Mouse (Mus musculus) liver, embryonic 14.5 days (tissue): ENCODE data around the gene Nceh1. TPM values are rescaled to one million over a fixed set of nuclear protein-coding genes. Genes with fewer than 3 reads are reported as not detected.

ENCODE experiments used
- ATAC-seq: fragments of 200-750 bp; cut with Nextera tagmentation; 2 replicates; pipeline ENCODE4 v1.8.0; 2017; ENCODE audit warnings: moderate number of reproducible peaks, mild to moderate bottlenecking, moderate library complexity; ENCODE audit not compliant: insufficient read depth
- DNase-seq, 3 experiments: peaks; one replicate each; pipeline ENCODE4 v3.0.0-alpha.2; 2012 to 2013; ENCODE audit warnings: low read depth in 3 of 3, low spot score in 3 of 3
- H3K27ac ChIP-seq: fragments of 300-500 bp; sonication (generic); 2 replicates; pipeline ENCODE4 v1.5.1; 2014; ENCODE audit warnings: moderate library complexity, mild to moderate bottlenecking, control low read depth, inconsistent platforms
- H3K27me3 ChIP-seq: fragments of 300-500 bp; sonication (generic); 2 replicates; pipeline ENCODE4 v1.6.1; 2014; ENCODE audit warnings: mild to moderate bottlenecking, low read length, moderate library complexity; ENCODE audit not compliant: control insufficient read depth, insufficient read depth
- H3K36me3 ChIP-seq: fragments of 300-500 bp; sonication (generic); replicated peaks from 2 replicates; pipeline ENCODE4 v1.6.1; 2014; ENCODE audit warnings: low read depth; ENCODE audit not compliant: control insufficient read depth, insufficient read depth
- H3K4me1 ChIP-seq, 2 experiments: fragments of 200-500 bp in 1 of 2; fragments of 300-500 bp in 1 of 2; sonication (generic) in 1 of 2; replicated peaks; 2 replicates each; pipeline ENCODE4 v1.6.1; 2012 to 2014; ENCODE audit warnings: antibody characterized with exemption in 1 of 2, inconsistent platforms in 1 of 2, low read length in 1 of 2; ENCODE audit not compliant: control insufficient read depth in 2 of 2, insufficient read depth in 2 of 2
- H3K4me2 ChIP-seq: fragments of 300-500 bp; sonication (generic); 2 replicates; pipeline ENCODE4 v1.6.1; 2014; ENCODE audit warnings: low read depth, mild to moderate bottlenecking, control low read depth, moderate library complexity
- H3K4me3 ChIP-seq, 2 experiments: fragments of 200-500 bp in 1 of 2; fragments of 300-500 bp in 1 of 2; sonication (generic) in 1 of 2; 2 replicates each; pipeline ENCODE4 v1.5.1; 2012 to 2014; ENCODE audit warnings: low read depth in 2 of 2, low read length in 2 of 2, mild to moderate bottlenecking in 2 of 2, control low read depth in 1 of 2, inconsistent platforms in 1 of 2, moderate library complexity in 1 of 2; ENCODE audit not compliant: insufficient read depth in 1 of 2
- H3K9ac ChIP-seq: fragments of 300-500 bp; sonication (generic); replicated peaks from 2 replicates; pipeline ENCODE4 v1.6.1; 2014; ENCODE audit warnings: mild to moderate bottlenecking, control low read depth, moderate library complexity
- H3K9me3 ChIP-seq: fragments of 300-500 bp; sonication (generic); 2 replicates; pipeline ENCODE4 v1.6.1; 2016; ENCODE audit warnings: low read length, mixed read lengths; ENCODE audit not compliant: control insufficient read depth
- CTCF ChIP-seq: IDR thresholded peaks from 2 replicates; pipeline ENCODE4 v1.5.1; 2016; ENCODE audit warnings: antibody characterized with exemption, low read depth, control low read depth
- EP300 ChIP-seq: IDR thresholded peaks from 2 replicates; pipeline ENCODE4 v1.6.1; 2016; ENCODE audit warnings: antibody characterized with exemption, low read depth
- WGBS: fragments of 180-500 bp; shearing (Covaris S2); extraction: QIAGEN DNeasy Blood & Tissue Kit; methylation state at CpG from one replicate; pipeline ENCODE4 v1.1.7; 2014; ENCODE audit not compliant: insufficient replicate concordance; 5-methylcytosine and 5-hydroxymethylcytosine counted together
- polyA plus RNA-seq, 2 experiments: library from polyadenylated mRNA; depleted of rRNA in 1 of 2; stranded (reverse) in 1 of 2; unstranded in 1 of 2; fragments of >200 nt; fragmentation: Nextera tagmentation in 1 of 2; extraction: Ambion mirVana in 1 of 2; gene quantifications; 2 replicates each; pipeline versions ENCODE4 v1.2.1 to v1.2.3; 2012 to 2014

Gene Nceh1
- polyA plus RNA-seq, 2 experiments, result 1.2 to 3.2 TPM

DNA sequence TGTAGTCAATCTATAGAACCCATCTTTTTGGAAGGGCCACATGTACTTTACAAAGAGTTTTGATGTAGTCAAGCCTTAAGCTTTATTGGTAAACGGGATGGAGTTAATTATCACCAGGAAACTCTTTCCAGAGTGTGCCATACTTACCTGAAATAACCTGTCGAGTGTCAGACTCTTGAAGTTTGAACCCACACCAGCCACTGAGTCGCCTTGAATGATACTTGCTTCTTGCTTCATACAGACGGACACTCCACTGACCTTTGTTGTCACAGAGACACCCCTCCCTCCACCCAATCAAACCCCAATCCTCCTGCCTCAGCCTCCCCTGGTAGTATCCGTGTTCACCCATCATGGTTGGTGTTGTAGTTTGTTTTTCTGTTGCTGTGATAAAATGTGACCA lies 55.8 kb downstream of the Nceh1 start:
- 61% methylated on average over 5 of the region's 5 CpGs for WGBS
- TF ChIP-seq EP300 (no peak), CTCF (no peak)

GRCm38 (mm10) chr3:27239568-27239967 lies 56.8 kb downstream of the Nceh1 start:
- Histone ChIP-seq H3K4me3 (no peak overlapping the region), H3K4me1 (no peaks in the 10 kb centered on the region; a peak in 1 of 4 replicates), H3K27ac (no peak overlapping the region), H3K36me3 (no peaks in the 10 kb centered on the region), H3K9ac (no peak overlapping the region), H3K27me3 (no peaks in the 10 kb centered on the region), H3K4me2 (no peak overlapping the region), H3K9me3 (no peaks in the 10 kb centered on the region)
- TF ChIP-seq CTCF, result no peak
- TF ChIP-seq EP300, result no peak
- DNase-seq, result no peak
- WGBS, result 77% methylated on average over 16 of the region's 16 CpGs
- no peak for ATAC-seq

More for the DNA sequence above, 55.8 kb downstream of the Nceh1 start:
- no peak overlapping the region for H3K27ac ChIP-seq
- DNase-seq, result no peak
- no peak overlapping the region for H3K9ac ChIP-seq
- no peak overlapping the region for H3K4me3 ChIP-seq
- H3K9me3 ChIP-seq, result no peaks in the 10 kb centered on the region
- no peak overlapping the region for H3K4me2 ChIP-seq
- H3K27me3 ChIP-seq, result no peaks in the 10 kb centered on the region
- H3K4me1 ChIP-seq, result no peaks in the 10 kb centered on the region; a peak in 1 of 4 replicates
- ATAC-seq, result no peak
- H3K36me3 ChIP-seq, result no peaks in the 10 kb centered on the region

- Histone ChIP-seq H3K4me1 (no peaks in the 10 kb centered on the region), H3K36me3 (no peaks in the 10 kb centered on the region), H3K9me3 (no peaks in the 10 kb centered on the region), H3K27ac (no peak overlapping the region), H3K4me3 (no peak overlapping the region), H3K27me3 (no peaks in the 10 kb centered on the region), H3K9ac (no peak overlapping the region), H3K4me2 (no peak overlapping the region)
- TF ChIP-seq CTCF, result no peak
- TF ChIP-seq EP300, result no peak
- ATAC-seq (no peak), DNase-seq (no peak)
- WGBS, result 77% methylated on average over 9 of the region's 9 CpGs
These were observed 59.1 kb downstream of the Nceh1 start for GRCm38 (mm10) chr3:27241864-27242263.

DNA sequence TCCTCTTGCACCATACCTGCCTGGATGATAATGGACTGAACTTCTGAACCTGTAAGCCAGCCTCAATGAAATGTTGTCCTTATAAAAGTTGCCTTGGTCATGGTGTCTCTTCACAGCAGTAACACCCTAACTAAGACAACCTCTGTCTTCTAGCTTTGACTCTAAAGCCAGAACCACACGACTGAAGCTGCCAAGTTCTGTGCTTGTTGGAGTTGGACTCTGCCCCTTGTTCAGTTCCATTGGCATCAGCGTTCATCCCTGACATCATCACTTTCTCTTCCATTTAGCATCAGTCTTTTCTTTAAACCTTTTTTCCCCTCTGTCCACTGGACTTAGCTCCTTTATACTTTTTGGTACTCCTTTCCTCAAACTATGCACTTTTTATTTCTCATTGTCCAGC lies 63.4 kb downstream of the Nceh1 start:
- Histone ChIP-seq H3K4me2 (no peak overlapping the region), H3K4me3 (no peak overlapping the region), H3K27ac (no peak overlapping the region), H3K9ac (no peak overlapping the region), H3K4me1 (no peaks in the 10 kb centered on the region), H3K36me3 (no peaks in the 10 kb centered on the region), H3K27me3 (no peaks in the 10 kb centered on the region), H3K9me3 (no peaks in the 10 kb centered on the region)
- no peak for DNase-seq
- TF ChIP-seq CTCF (no peak), EP300 (no peak)
- ATAC-seq, result no peak
- WGBS, result 64% methylated on average over 2 of the region's 2 CpGs

- TF ChIP-seq CTCF (no peak), EP300 (no peak)
- DNase-seq (no peak), ATAC-seq (no peak)
- WGBS, result 61% methylated on average over 1 of the region's 1 CpGs
- Histone ChIP-seq H3K4me3 (no peak overlapping the region), H3K27ac (no peak overlapping the region), H3K4me1 (no peaks in the 10 kb centered on the region), H3K9me3 (no peaks in the 10 kb centered on the region), H3K9ac (no peak overlapping the region), H3K36me3 (no peaks in the 10 kb centered on the region), H3K27me3 (no peaks in the 10 kb centered on the region), H3K4me2 (no peak overlapping the region)
These were observed 65.0 kb downstream of the Nceh1 start for GRCm38 (mm10) chr3:27247785-27248184.
